Mouse (Mus musculus): ENCODE results near the gene Crim1.

Crim1 gene

GRCm38 (mm10) chr17:78199626-78200560, at the start of gene Crim1:
Gene Crim1, plus strand, starts transcription at chr17:78200248.
- peak; percentile 46 to 64 for DNase-seq (ENCODE audit: low spot score in 2 of 2)

GRCm38 (mm10) chr17:78151479-78152282, 48.4 kb upstream of the Crim1 start:
- DNase-seq (ENCODE audit: low spot score in 2 of 2) = no peak

GRCm38 (mm10) chr17:78163278-78163677, 36.8 kb upstream of the Crim1 start:
- peak in 1 of 2 experiments; percentile 61 for DNase-seq (ENCODE audit: low spot score in 2 of 2)

- no peak for DNase-seq (ENCODE audit: low spot score in 2 of 2)
Measured at GRCm38 (mm10) chr17:78163724-78164236, 36.3 kb upstream of the Crim1 start.

GRCm38 (mm10) chr17:78165855-78166254, 34.2 kb upstream of the Crim1 start:
- no peak for DNase-seq (ENCODE audit: low spot score in 2 of 2)

- DNase-seq (ENCODE audit: low spot score in 2 of 2) = no peak
Measured at GRCm38 (mm10) chr17:78166566-78166965, 33.5 kb upstream of the Crim1 start.

- no peak for DNase-seq (ENCODE audit: low spot score in 2 of 2)
Measured at GRCm38 (mm10) chr17:78172371-78172770, 27.7 kb upstream of the Crim1 start.

- no peak for DNase-seq (ENCODE audit: low spot score in 2 of 2)
Measured at GRCm38 (mm10) chr17:78180766-78181165, 19.3 kb upstream of the Crim1 start.

- DNase-seq (ENCODE audit: low spot score in 2 of 2) = no peak
Measured at GRCm38 (mm10) chr17:78196184-78196583, 3.9 kb upstream of the Crim1 start.

- DNase-seq (ENCODE audit: low spot score in 2 of 2) = peak in 1 of 2 experiments; percentile 53
Measured at GRCm38 (mm10) chr17:78197111-78197510, 2.9 kb upstream of the Crim1 start.

GRCm38 (mm10) chr17:78198140-78198539, 1.9 kb upstream of the Crim1 start:
- DNase-seq (ENCODE audit: low spot score in 2 of 2) = no peak

- DNase-seq (ENCODE audit: low spot score in 2 of 2) = no peak
Measured at GRCm38 (mm10) chr17:78198820-78199219, 1.2 kb upstream of the Crim1 start.

- DNase-seq (ENCODE audit: low spot score in 2 of 2) = no peak
Measured at GRCm38 (mm10) chr17:78199231-78199625, 820 bp upstream of the Crim1 start.

- peak; percentile 30 to 50 for DNase-seq (ENCODE audit: low spot score in 2 of 2)
Measured at GRCm38 (mm10) chr17:78200561-78201220, 643 bp downstream of the Crim1 start.

- peak in 1 of 2 experiments; percentile 34 for DNase-seq (ENCODE audit: low spot score in 2 of 2)
Measured at GRCm38 (mm10) chr17:78201221-78202058, 1.4 kb downstream of the Crim1 start.

- no peak for DNase-seq (ENCODE audit: low spot score in 2 of 2)
Measured at GRCm38 (mm10) chr17:78202221-78202620, 2.2 kb downstream of the Crim1 start.

GRCm38 (mm10) chr17:78202756-78203155, 2.7 kb downstream of the Crim1 start:
- no peak for DNase-seq (ENCODE audit: low spot score in 2 of 2)

GRCm38 (mm10) chr17:78203478-78203877, 3.4 kb downstream of the Crim1 start:
- no peak for DNase-seq (ENCODE audit: low spot score in 2 of 2)

GRCm38 (mm10) chr17:78206421-78206820, 6.4 kb downstream of the Crim1 start:
- no peak for DNase-seq (ENCODE audit: low spot score in 2 of 2)

GRCm38 (mm10) chr17:78207246-78207645, 7.2 kb downstream of the Crim1 start:
- no peak for DNase-seq (ENCODE audit: low spot score in 2 of 2)

GRCm38 (mm10) chr17:78208805-78209204, 8.8 kb downstream of the Crim1 start:
- DNase-seq (ENCODE audit: low spot score in 2 of 2) = no peak

Data from cerebellum, postnatal 4 days (tissue).